Mouse (Mus musculus) cerebellum, adult 2 months (tissue): ENCODE measurements around the gene Osbpl10.

Source experiments
- CTCF ChIP-seq: fragments of 200-500 bp; IDR thresholded peaks from 2 replicates; pipeline ENCODE4 v1.5.1; 2011; ENCODE audit warnings: low read depth, mild to moderate bottlenecking, control low read depth, low read length, moderate library complexity, borderline replicate concordance; ENCODE audit not compliant: insufficient read depth
- POLR2A ChIP-seq: fragments of 200-500 bp; IDR thresholded peaks from 2 replicates; pipeline ENCODE4 v1.6.1; 2011; ENCODE audit warnings: low read length, control low read depth, borderline replicate concordance; ENCODE audit not compliant: insufficient read depth

DNA sequence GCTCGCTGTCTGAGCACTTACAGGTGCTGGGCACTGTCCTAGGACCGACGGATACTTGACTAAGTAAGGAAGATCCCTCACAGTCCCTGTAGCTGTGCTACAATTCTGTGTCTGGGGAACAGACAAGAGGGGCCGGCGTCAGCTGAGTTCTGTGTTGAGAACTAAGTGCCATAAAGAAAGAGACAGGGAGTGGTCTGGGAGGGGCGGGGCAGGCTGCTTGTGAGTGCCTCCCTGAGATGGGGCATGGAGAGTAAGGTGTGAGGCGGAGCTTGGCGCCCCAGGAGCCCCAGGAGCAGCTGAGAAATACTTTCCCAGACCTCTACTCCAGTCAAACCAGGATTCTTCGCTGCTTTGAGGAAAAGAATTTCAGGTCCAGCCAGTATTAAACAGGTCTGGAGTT is 239.6 kb downstream of the Osbpl10 start:
- TF ChIP-seq CTCF: no peak
- no peak for TF ChIP-seq POLR2A
